Mouse (Mus musculus) erythroblast, adult 5-6 weeks (primary cell): ENCODE measurements around the gene Tsks. TPM values are rescaled to one million over a fixed set of nuclear protein-coding genes. Genes with fewer than 3 reads are reported as not detected.
A peak's percentile ranks its signal among the peaks of the same experiment; 100 is the strongest.

ENCODE experiments used
- ATAC-seq: replicated peaks from 2 replicates; pipeline ENCODE4 v1.8.0; 2016; ENCODE audit warnings: moderate number of reproducible peaks, mild to moderate bottlenecking, moderate TSS enrichment, inconsistent platforms; ENCODE audit not compliant: poor library complexity, low FRiP score, severe bottlenecking
- total RNA-seq, 2 experiments: library from RNA; stranded (forward) in 1 of 2; stranded (reverse) in 1 of 2; fragments of 150-400 nt in 1 of 2; fragments of 200-764, 138-1000 nt in 1 of 2; gene quantifications; 2 replicates each; pipeline versions ENCODE4 v1.2.3 to v1.2.4; 2015 to 2017; ENCODE audit warnings: low replicate concordance in 2 of 2

Tsks gene
- total RNA-seq, 2 experiments from 2014 or later = not detected

DNA sequence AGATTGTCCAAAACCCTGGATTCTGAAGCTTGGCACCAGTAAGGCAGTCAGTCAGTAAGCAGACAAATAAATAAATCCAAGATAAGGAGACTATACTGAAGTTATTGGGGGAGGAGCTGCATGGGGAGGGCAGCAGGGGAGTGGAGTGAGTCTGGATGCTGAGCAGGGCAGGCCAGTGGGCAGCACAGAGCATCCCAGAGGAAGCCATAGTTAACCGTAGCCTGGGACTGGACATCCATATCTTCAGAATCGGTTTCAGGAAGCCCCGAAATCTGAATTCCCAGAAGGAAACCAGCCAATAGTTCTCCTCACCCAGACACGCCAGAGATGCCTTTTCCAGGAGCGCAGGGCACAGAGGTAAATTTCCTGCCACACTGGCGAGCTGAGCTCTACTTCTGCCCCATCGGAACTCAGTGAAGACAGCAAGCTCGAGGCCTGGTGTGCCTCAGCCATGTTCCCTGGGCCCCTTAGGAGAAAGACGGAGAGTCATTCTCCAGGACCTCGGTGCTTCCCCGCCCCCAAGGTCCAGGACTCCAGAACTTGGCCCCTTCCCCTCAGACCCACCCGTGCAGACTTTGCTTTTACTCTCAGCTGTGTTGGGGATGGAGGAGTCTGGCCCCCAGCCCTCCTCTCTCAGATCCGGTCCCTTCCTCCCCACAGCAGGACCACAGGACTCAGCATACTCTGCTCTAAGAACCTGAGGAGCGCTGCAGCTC lies 30.6 kb downstream of the Tsks start:
- ATAC-seq = no peak

DNA sequence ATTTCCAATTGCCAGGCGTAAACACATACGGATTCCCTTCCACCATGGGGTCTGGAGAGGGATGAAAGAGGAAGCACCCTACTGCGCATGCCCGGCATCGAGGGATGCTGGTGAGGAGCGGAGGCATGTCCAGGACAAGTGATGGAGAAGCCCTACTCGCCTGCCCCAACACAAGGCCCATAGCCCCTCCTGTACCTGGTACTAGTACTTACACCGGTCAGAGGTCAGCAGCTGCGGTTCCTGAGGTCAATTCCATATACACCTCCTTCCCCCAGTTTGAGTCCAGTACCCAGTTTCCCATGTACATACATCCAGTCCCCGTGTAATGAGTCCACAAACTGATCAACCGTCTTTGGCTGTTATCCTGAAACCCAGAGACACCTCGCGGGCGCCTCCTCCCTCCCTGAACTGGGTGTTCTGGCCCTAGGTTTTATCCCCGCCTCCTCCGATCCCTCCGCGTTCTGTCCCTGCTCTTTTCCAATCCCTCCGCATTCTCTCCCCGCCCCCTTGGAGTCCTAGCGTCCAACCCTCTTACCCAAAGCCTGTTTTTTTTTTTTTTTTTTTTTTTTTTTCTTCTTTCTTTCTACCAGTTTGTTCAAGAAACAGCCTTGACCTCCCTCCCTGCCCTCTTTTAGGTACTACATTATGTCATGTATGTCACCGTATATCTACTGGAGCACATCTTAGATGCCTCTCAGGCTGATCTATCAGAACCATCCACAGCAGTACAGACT lies 31.5 kb downstream of the Tsks start, which contains the start of gene Cpt1c:
Gene Cpt1c (minus strand): TSS at position 469 of the 734 bp plus-strand sequence.
- ATAC-seq = peak; percentile 83

DNA sequence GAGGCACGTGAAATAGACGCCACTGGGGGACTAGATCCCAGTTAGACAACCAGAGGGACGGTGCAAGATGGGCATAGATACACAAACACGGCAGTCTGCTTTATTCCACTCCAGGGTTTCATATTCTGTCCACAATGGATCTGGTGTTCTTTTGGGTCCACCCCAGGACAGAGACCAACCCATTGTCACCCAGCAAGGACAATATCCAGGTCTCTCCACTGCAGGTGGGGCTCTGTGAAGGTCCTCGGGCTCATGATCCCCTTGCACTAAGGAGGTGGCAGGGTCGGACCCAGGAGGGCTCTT lies 32.1 kb downstream of the Tsks start:
- peak; percentile 3; the same call in 1 of the 2 replicates for ATAC-seq

DNA sequence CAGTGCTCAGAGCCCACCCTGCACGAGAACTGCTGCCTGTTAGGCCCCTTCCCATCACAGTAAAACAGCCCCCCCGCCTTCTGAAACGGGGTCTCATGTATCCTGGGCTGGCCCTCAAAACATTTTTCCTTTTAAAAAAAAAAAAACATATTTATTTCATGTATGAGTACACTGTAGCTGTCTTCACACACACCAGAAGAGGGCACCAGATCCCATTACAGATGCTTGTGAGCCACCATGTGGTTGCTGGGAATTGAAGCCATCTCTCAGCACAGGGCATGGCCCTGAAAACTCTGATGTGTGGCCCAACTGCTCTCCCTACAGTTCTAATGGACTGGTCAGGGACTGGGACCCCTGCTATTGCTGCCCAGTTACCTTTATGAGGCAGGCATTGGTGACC lies 35.3 kb downstream of the Tsks start:
- ATAC-seq = no peak

DNA sequence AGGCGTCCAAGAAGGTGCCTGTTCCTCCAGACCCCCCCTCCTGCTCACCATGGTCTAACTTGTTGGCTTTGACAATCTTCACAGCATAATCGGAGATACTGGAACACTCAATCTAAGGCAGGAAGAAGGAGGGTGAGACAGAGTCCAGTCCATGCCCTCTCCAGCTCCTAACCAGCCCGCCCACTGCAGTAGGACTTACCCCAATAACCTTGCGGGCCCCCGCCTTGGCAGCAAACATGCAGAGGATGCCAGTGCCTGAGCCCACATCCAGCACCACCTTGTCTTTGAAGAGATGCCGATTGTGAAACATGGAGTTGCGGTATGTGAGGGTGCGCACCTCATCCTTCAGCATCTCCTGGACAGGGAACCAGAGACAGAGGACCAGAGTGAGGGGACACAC lies 38.5 kb downstream of the Tsks start:
- ATAC-seq = no peak

DNA sequence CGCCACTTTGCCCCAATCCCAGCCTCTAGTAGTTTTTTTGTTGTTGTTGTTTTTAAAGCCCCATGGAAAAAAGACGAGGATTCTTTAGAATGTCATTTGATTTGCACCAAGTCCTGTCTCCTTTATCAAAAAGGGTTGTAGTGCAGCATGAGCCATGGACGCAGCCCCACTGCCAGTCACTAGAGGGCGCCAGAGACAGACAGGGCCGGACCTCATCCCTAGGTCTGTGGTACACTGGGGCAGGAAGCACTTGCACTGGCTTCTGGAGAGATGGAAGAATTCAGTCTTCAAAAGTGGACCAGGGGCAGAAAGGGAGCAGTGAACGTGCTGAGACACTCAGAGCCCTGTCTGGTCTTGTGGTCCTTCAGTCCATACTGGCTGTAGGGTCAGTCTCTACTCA lies 40.1 kb downstream of the Tsks start:
- peak; percentile 50 for ATAC-seq

DNA sequence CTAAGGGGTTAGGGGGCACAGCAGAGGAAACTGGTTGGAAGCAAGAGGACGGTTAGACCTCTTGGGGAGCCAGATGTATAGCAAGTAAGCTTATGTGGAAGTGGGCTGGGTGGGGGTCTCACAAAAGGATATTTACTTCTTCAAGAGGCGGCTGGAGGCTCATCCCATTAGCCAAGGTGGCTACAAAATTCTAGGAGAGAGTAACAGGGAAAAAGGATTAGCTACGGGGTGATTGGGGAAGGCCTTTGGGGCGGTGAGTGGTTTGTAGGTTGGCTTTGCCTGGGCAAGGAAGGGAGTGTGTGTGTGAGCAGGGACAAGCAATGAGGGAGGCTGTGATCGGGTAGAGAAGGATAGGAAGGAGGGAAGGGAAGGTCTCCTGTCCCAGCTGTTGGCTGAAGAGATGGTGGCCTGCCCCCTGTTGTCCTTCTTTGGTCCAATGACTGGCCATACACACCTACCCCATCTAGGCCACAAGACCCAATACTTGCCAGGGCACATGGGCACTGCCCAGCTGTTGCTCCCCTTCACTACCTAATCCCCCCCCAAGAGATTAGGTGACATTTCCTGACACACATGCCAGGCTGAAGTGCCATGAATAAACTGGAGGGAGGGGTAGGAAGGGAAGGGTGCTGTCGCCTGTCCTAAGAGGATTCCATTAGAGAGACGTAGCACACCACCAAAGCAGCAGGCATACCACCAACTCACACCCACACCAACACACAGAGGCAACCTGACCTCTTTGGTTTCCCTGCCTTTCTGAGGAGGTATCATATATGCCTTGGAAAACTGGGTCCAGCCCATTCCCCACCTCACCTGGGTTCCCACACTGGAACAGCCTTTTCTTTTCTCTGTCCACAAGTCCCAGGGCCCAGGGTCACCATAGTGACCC lies 41.2 kb downstream of the Tsks start:
- ATAC-seq = no peak

DNA sequence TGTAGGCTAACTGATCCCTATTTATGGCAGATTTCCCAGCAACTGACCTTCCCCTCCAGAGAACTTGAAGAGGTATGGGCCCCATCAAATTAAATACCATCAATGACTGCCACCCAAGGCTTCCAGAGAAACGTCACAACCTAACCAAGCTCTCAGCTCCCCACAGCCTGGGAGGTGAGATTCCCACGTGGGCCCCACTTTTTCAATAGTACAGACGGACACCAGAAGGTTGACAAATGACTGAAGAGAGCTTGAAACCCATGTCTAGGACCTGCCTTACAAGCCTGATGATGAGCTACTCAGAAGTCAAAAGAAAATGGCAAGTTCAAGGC lies 41.8 kb downstream of the Tsks start:
- ATAC-seq = no peak

DNA sequence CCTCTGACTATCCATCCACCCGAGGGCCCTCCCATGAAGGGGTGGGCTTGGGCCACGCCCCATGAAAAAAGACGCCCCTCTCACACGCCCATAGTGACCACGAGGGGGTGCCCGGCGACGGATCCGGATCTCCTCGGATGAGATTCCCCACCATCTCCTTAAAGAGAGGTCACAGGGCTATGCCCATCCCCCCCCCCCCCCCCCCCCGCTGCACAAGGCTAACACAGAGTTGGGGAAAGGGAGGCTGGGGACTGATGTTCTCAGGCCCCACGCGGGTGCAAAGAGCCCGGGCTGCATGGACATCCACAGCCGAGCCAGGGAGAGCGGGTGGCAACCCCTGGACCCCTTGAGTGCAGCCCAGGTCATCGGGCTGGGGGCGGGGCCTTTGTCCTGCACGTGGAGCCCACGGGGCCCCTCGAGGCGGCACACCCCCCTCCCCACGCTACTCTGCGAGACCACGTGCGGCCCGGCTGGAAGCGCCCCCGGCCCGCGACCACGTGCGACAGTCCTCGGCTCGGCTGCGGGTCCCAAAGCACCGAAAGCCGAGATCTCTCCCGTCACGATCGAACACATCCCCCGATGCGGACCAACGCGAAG lies 42.7 kb downstream of the Tsks start:
- no peak for ATAC-seq

DNA sequence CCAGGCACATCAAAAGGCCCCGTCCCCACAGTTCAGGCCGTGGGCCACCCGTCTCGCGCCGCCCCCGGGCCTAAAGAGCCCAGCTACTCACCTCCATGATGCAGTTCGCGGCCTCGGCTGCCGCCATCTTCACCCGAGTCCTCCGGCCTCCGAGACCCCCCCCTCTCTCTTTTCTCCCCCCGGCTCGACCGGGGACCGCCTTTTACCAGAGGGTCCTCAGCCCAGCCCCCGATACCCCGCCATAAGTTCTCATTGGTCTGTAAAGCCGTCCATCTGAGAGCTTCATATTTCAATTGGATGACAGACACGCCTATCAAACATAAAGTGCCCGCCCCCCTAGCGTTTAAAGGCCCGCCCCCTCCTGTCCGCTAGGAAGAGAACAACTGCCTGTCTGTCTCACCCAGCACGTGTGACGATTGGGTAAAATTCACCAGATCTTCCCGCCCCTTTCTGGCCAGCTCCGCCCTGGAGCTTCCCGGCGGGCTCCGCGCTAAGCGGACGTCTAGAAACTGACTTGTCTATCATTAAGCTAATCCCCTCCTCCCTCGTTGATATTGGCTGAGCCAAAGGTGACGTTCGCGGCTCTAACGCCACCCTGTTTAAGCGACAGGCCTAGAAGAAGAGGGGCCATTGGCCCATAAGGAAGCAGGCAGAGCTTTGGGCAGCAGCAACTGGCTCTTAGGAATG lies 43.3 kb downstream of the Tsks start, which contains the start of gene Prmt1:
Gene Prmt1 (minus strand): TSS at position 377 of the 687 bp plus-strand sequence.
- peak; percentile 89 for ATAC-seq

DNA sequence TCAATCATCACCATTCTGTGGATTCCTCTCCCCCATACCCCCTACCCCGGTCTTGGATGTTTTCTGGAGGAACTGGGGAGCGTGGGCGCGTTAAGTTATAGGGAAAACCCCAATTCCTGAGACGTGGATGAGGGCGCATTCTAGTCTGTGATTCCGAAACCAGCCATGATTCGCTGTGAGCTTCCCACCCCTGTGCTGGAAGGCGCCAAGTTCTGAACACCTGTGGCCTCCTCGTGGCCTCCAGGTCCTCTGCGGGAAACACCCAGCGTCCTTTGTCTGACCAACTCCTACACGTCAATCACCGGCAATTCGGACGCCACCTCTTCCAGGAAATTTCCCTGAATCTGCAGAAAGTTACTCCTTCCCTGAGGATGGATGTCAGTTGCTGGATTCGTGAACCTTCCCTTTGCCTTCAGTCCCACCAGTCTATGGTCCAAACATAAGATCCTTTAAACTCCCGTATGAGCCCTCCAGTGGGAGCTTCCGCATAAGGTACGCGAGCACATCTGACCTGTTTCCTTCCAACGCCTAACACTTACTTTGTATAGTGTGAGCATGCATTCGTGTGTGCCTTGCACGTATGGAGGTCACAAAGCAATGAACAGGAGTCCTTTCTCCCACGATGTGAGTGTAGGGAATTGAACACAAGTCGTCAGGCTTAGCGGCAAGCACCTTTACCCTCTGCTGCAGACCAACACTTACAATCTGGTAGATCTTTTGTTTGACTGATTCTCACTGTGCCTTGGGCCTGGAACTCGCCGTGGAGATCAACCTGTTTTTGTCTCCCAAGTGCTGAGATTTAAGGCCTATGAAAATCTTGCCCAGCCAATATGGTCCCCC lies 44.1 kb downstream of the Tsks start:
- peak; percentile 25 for ATAC-seq

DNA sequence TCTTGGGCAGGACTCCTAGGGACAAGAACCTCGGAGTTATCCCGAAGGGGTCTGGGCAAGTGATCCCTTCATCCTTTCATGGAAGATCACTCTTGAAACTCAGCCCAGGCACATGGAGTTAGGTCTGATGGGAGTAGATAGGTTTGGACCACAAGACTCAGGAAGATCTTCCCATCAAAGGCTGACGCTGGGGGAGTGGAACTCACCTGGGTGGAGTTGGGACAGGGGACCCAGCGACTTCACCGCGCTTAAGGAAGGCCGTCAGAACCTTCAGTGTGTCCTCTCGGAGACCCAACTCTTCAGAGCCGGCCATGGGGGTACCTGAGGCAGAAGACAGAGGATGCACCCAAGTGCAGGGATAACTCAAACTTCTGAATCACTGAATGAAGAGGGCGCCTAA lies 53.7 kb downstream of the Tsks start:
- ATAC-seq = 0 out of 2 replicates have a peak, but pooled peaks have one; percentile 4

DNA sequence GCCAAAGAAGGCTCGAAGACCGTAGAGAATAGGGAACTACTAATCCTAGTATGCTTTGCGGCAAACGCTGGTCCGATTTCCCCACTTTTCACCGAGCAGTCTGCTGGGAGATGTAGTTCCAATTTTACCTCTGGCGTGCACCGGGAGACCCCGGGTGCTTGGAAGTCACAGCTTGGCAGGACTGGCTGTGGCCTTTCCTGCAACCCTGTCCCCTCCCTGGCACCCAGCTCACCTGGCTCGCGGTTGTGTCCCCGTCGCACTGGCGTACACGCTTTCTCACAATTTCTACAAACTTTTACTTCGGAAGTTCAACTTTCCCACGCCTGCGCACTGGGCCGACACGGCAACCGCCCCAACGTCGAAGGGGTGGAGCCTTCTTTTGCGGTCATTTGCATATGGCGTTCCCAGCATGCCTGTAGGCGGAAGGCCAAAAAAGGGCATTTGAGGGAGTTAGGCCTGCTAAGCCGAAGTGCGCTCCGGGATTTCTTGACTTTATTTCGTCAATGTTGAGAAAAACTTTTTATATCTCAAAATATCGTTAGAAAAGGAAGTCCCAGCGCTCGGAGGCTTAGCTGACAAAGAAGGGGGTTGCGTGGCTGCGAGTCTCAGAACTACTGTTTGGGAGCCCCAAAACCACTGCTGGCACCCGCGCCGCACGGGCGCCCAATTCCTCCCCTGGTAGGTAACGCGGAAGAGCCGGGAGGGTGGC lies 54.4 kb downstream of the Tsks start, which contains the start of gene Irf3:
Gene Irf3 (plus strand): TSS at position 418 of the 709 bp plus-strand sequence.
- ATAC-seq = peak; percentile 89

DNA sequence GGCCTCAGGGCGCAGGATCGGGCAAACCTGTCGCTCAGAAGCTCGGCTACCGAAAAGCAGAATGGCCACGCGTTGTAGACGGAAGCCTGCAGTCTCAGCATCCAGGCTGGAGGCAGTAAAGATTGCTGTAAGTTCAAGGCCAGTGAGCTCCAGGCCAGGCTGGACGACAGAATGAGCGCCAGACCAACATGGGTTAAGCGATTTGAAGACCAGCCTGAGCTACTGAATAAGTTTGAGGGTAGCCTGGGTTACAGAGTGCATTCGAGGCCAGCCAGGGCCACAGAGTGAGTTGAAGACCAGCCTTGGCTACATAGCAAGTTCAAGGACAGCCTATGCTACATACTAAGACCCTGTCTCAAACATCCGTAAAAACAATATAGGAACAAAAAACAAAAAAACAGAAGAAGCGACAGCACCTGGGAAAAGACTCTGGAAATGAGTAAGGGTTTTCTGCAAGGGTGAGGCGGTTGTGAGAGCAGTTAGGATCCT lies 55.0 kb downstream of the Tsks start:
- ATAC-seq = no peak

DNA sequence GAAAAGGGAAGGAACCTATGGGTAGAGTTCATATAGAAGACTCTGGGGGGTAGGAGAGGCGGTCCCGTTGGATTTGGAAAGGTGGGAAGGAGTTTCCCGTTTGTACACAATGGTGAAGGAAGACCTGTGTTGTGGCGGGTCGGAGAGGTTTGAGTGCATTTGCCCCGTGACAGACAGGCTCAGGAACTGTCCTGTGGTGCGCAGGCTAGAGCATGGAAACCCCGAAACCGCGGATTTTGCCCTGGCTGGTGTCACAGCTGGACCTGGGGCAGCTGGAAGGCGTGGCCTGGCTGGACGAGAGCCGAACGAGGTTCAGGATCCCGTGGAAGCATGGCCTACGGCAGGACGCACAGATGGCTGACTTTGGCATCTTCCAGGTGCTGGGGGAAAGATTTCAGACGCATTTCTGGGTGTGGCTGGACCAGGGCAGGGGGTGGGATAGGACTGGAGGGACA lies 55.5 kb downstream of the Tsks start, which contains the start of gene Bcl2l12:
Gene Bcl2l12 (minus strand): TSS at position 212 of the 455 bp plus-strand sequence.
- peak; percentile 42 for ATAC-seq

DNA sequence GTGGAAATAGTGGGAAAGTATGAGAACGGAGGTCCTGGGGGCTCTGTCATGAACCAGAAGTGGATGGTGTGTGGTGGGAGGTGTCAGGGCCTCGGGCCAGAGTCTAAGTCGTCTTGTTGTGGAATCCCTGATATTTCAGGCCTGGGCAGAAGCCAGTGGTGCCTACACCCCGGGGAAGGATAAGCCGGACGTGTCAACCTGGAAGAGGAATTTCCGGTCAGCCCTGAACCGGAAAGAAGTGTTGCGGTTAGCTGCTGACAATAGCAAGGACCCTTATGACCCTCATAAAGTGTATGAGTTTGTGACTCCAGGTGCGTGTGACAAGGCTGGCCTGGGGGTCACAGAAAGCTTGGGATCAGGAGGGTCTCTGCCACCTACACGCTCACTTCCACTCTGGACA lies 56.7 kb downstream of the Tsks start:
- no peak for ATAC-seq

DNA sequence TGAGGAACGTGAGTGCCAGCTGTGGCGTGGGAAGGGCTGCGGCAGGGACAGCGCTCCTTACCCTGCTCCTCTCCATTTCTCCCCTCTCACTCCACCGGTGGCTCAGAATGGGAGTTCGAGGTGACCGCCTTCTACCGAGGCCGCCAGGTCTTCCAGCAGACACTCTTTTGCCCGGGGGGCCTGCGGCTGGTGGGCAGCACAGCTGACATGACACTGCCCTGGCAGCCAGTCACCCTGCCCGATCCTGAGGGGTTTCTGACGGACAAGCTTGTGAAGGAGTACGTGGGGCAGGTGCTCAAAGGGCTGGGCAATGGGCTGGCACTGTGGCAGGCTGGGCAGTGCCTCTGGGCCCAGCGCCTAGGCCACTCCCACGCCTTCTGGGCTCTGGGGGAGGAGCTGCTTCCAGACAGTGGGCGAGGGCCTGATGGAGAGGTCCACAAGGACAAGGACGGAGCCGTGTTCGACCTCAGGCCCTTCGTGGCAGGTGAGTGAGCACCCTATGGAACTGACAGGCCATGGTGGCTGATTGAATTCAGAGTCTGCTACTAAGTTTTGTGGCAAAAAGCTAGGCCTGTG lies 57.6 kb downstream of the Tsks start:
- ATAC-seq = no peak
